Mouse (Mus musculus) heart, embryonic 16.5 days (tissue): ENCODE measurements at regions not wholly inside any gene's neighbourhood (a gene's known extent, or its start where the extent isn't known, plus 50 kb on each side); places are given as distances from the start of the nearest gene placed in this dataset.

Experiments
- ATAC-seq: fragments of 200-750 bp; cut with Nextera tagmentation; replicated peaks from 2 replicates; pipeline ENCODE4 v1.8.0; 2017; ENCODE audit warnings: moderate number of reproducible peaks; ENCODE audit not compliant: insufficient read depth, low FRiP score; ENCODE audit errors: extremely low read depth
- H3K27ac ChIP-seq: fragments of 300-500 bp; sonication (generic); 2 replicates; pipeline ENCODE4 v1.5.1; 2014; ENCODE audit warnings: mild to moderate bottlenecking, low read length, control low read depth, moderate library complexity
- H3K27me3 ChIP-seq: fragments of 300-500 bp; sonication (generic); 2 replicates; pipeline ENCODE4 v1.6.1; 2014; ENCODE audit warnings: low read length, mixed read lengths; ENCODE audit not compliant: control insufficient read depth, insufficient read depth
- H3K36me3 ChIP-seq: fragments of 300-500 bp; sonication (generic); 2 replicates; pipeline ENCODE4 v1.6.1; 2014; ENCODE audit not compliant: control insufficient read depth, insufficient read depth
- H3K4me1 ChIP-seq: fragments of 300-500 bp; sonication (generic); 2 replicates; pipeline ENCODE4 v1.6.1; 2014; ENCODE audit warnings: low read length, mixed read lengths; ENCODE audit not compliant: control insufficient read depth, insufficient read depth
- H3K4me2 ChIP-seq: fragments of 300-500 bp; sonication (generic); 2 replicates; pipeline ENCODE4 v1.6.1; 2014; ENCODE audit warnings: low read depth, mild to moderate bottlenecking, control low read depth, low read length
- H3K4me3 ChIP-seq: fragments of 300-500 bp; sonication (generic); 2 replicates; pipeline ENCODE4 v1.5.1; 2014; ENCODE audit warnings: mild to moderate bottlenecking, control low read depth, low read length
- H3K9ac ChIP-seq: fragments of 300-500 bp; sonication (generic); 2 replicates; pipeline ENCODE4 v1.6.1; 2014; ENCODE audit warnings: low read length, control low read depth
- H3K9me3 ChIP-seq: fragments of 300-500 bp; sonication (generic); replicated peaks from 2 replicates; pipeline ENCODE4 v1.6.1; 2016; ENCODE audit warnings: low read length; ENCODE audit not compliant: control insufficient read depth
- WGBS: fragments of 180-500 bp; shearing (Covaris S2); extraction: QIAGEN DNeasy Blood & Tissue Kit; methylation state at CpG from one replicate; pipeline ENCODE4 v1.1.7; 2014; 5-methylcytosine and 5-hydroxymethylcytosine counted together

- H3K4me1 ChIP-seq = peaks cover 23% of the 10 kb centered on the region
- H3K9me3 ChIP-seq = no peaks in the 10 kb centered on the region
- no peak for ATAC-seq
- no peaks in the 10 kb centered on the region for H3K36me3 ChIP-seq
- no peak overlapping the region for H3K4me2 ChIP-seq
- no peak overlapping the region for H3K9ac ChIP-seq
- no peaks in the 10 kb centered on the region for H3K27me3 ChIP-seq
- WGBS = 68% methylated on average over 11 of the region's 11 CpGs
- H3K4me3 ChIP-seq = no peak overlapping the region
- no peak overlapping the region for H3K27ac ChIP-seq
Observed at GRCm38 (mm10) chr3:151893421-151894235, 56.2 kb upstream of the Ptgfr start.

DNA sequence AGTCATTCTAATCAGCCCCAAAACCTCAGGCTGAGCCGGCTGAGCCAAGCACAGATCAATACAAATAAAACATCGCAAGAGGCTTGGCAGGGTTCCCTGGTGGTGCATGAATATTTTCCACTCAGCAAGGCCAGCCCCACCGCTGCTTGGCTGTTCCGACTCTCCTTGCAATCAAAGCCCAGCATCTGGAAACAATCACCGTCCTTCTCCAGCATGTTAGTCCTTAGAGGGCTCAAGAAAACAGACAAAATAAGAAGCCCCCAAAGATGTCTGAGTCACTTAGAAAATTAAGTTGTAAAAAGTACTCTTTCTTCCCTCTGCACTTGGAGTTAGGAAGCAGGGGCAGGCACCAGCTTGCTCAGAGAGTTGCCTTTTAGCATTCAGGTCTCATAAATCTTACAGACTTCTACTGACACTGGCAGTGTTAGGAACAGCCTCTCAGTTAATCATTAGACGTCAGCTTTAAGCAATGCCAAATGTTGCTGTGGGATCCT lies 54.4 kb upstream of the Ptgfr start:
- WGBS = 9% methylated on average over 6 of the region's 6 CpGs

DNA sequence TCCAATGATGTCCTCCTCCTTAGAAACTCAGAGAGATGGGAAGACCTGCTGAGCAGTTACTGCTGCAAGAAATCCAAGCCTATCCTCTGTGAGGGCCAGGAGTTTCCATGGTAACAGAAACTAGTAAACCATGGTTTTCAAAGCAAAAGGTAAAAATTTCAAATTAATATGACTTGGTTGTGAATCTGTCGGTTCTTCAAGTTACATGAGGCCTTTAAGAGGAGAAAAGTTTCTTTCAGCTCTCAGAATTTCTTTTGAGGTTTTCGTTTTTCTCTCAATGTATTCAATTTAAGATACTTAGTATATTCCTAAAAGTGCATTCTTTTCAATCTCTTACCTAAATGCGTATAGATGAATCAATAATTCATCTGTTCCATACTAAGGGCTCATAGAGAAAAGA lies 53.9 kb upstream of the Ptgfr start:
- H3K27me3 ChIP-seq = no peaks in the 10 kb centered on the region
- 70% methylated on average over 3 of the region's 3 CpGs for WGBS
- H3K4me1 ChIP-seq = peaks cover 23% of the 10 kb centered on the region
- ATAC-seq = no peak
- H3K4me2 ChIP-seq = 0 out of 2 replicates have a peak overlapping the region, but pooled peaks have one; percentile 4
- no peak overlapping the region for H3K4me3 ChIP-seq
- H3K9ac ChIP-seq = no peak overlapping the region
- no peak overlapping the region for H3K27ac ChIP-seq
- no peaks in the 10 kb centered on the region for H3K36me3 ChIP-seq
- H3K9me3 ChIP-seq = no peaks in the 10 kb centered on the region

More for the DNA sequence above, 54.4 kb upstream of the Ptgfr start:
- Histone ChIP-seq H3K4me2 (0 out of 2 replicates have a peak overlapping the region, but pooled peaks have one; percentile 4), H3K9ac (no peak overlapping the region), H3K27me3 (no peaks in the 10 kb centered on the region), H3K27ac (peak overlapping the region; percentile 49), H3K9me3 (no peaks in the 10 kb centered on the region), H3K36me3 (no peaks in the 10 kb centered on the region), H3K4me3 (no peak overlapping the region), H3K4me1 (peaks cover 23% of the 10 kb centered on the region)
- peak; percentile 86 for ATAC-seq

GRCm38 (mm10) chr3:151889738-151890137 lies 52.3 kb upstream of the Ptgfr start:
- ATAC-seq = no peak
- no peaks in the 10 kb centered on the region for H3K27me3 ChIP-seq
- H3K36me3 ChIP-seq = no peaks in the 10 kb centered on the region
- H3K9ac ChIP-seq = no peak overlapping the region
- H3K9me3 ChIP-seq = no peaks in the 10 kb centered on the region
- H3K4me3 ChIP-seq = no peak overlapping the region
- peaks cover 20% of the 10 kb centered on the region for H3K4me1 ChIP-seq
- no peak overlapping the region for H3K4me2 ChIP-seq
- WGBS = 73% methylated on average over 8 of the region's 8 CpGs
- H3K27ac ChIP-seq = no peak overlapping the region
